In the genomic region with DNA sequence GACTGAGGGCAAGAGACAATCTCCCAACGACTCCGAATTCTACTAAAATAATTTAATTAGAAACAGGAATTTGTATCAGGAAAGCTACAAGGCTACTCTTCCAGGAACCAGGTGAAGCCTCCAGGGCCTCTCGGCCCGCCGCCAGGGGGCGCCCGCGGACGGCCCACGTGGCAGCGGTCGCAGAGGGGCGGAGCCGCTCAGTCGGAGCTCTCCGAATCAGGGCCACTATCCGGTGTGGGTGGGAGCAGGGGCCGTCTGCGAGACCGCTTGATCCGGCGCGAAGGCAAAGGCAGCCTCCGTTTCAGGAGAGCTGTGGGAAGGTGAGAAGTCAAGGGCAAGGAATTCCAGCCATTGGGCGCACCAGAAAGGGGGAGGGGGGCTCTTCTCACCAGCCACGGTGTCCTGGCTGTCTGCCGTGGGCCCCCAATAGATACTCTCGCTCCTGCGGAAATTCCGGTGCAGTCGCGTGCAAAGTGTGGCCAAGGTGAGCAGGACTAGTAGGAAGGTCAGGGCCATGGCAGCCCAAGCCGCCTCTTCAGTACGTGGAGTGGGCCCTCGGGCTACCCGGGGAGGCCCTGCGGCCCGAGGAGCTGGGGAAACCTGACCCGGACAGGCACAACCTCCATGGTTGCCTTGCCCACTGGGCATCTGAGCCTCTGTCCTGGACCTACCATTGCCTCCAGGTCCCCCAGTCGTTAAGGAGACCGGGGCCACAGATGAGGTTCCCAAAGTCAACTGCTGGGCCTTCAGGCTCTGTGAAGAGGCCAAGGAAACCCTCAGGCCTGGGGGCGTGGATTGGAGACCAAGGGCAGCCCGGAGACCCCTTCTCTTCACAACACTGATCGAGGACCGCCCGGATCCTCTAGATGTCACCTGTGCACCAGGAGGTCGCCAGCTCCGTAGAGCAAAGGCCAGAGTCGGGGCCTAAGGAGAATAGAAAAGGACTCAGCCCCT, we compare ENCODE assay signal across 1 mouse cellular context.
TF ChIP-seq lines count a peak whose summit lies in the region.

No protein-coding gene starts in this region.

TF ChIP-seq in CH12.LX, 34 proteins besides CTCF, POLR2A, EP300 and RAD21:
- no peak for TF ChIP-seq ZNF384 (IDR thresholded peaks at IDR 0.05; ENCODE audit: low read depth, low read length)
- no peak for TF ChIP-seq JUN (IDR thresholded peaks at IDR 0.05; ENCODE audit: insufficient read depth, low read depth, low read length)
- peak; percentile 48; the same call in 1 of the 2 replicates for TF ChIP-seq NELFE (IDR thresholded peaks at IDR 0.05; ENCODE audit: low read depth, low read length)
- no peak for TF ChIP-seq JUND (conservative IDR thresholded peaks at IDR 0.05; ENCODE audit: low read depth, low read length)
- no peak for TF ChIP-seq TBP (conservative IDR thresholded peaks at IDR 0.05; ENCODE audit: low read depth, low read length)
- TF ChIP-seq TCF12 (IDR thresholded peaks at IDR 0.05; ENCODE audit: low read depth, low read length): peak; percentile 49
- TF ChIP-seq CHD2 (IDR thresholded peaks at IDR 0.05; ENCODE audit: low read length): peak; percentile 47; the same call in 1 of the 2 replicates
- peak; percentile 55; the same call in 1 of the 2 replicates for TF ChIP-seq BHLHE40 (IDR thresholded peaks at IDR 0.05; ENCODE audit: low read depth, low read length)
- no peak for TF ChIP-seq MAZ (IDR thresholded peaks at IDR 0.05; ENCODE audit: low read depth, low read length)
- TF ChIP-seq USF1 (IDR thresholded peaks at IDR 0.05; ENCODE audit: low read depth, low read length): peak; percentile 89
- TF ChIP-seq ZKSCAN1 (IDR thresholded peaks at IDR 0.05; ENCODE audit: borderline replicate concordance, low read depth, low read length): no peak
- TF ChIP-seq UBTF (IDR thresholded peaks at IDR 0.05; ENCODE audit: low read depth, low read length): no peak
- peak; percentile 72 for TF ChIP-seq USF2 (conservative IDR thresholded peaks at IDR 0.05; ENCODE audit: low read depth, low read length)
- peak; percentile 91 for TF ChIP-seq SMC3 (IDR thresholded peaks at IDR 0.05; ENCODE audit: low read depth, low read length)
- peak; percentile 94 for TF ChIP-seq SIN3A (IDR thresholded peaks at IDR 0.05; ENCODE audit: low read length)
- TF ChIP-seq MAX (IDR thresholded peaks at IDR 0.05; ENCODE audit: low read length): peak; percentile 97
- no peak for TF ChIP-seq MEF2A (IDR thresholded peaks at IDR 0.05; ENCODE audit: borderline replicate concordance, low read depth, low read length)
- no peak for TF ChIP-seq CHD1 (IDR thresholded peaks at IDR 0.05; ENCODE audit: low read depth, low read length)
- TF ChIP-seq MXI1 (IDR thresholded peaks at IDR 0.05; ENCODE audit: low read depth, low read length): peak; percentile 100
- no peak for TF ChIP-seq GABPA (IDR thresholded peaks at IDR 0.05; ENCODE audit: insufficient replicate concordance, low read depth, low read length)
- no peak; the same call in 1 of the 2 replicates for TF ChIP-seq POLR2AphosphoS2 (IDR thresholded peaks at IDR 0.05; ENCODE audit: low read depth, low read length)
- TF ChIP-seq ZC3H11A (IDR thresholded peaks at IDR 0.05; ENCODE audit: low read depth, low read length): 0 out of 2 replicates have a peak, but pooled peaks have one; percentile 11
- 0 out of 2 replicates have a peak, but pooled peaks have one; percentile 20 for TF ChIP-seq RCOR1 (conservative IDR thresholded peaks at IDR 0.05; ENCODE audit: low read depth, low read length)
- TF ChIP-seq ZMIZ1 (IDR thresholded peaks at IDR 0.05; ENCODE audit: low read depth, low read length): no peak
- no peak for TF ChIP-seq NRF1 (IDR thresholded peaks at IDR 0.05; ENCODE audit: low read depth, low read length)
- no peak for TF ChIP-seq IRF4 (IDR thresholded peaks at IDR 0.05; ENCODE audit: low read depth, low read length)
- TF ChIP-seq E2F4 (IDR thresholded peaks at IDR 0.05; ENCODE audit: insufficient replicate concordance, low read depth, low read length): no peak
- no peak for TF ChIP-seq ETS1 (conservative IDR thresholded peaks at IDR 0.05; ENCODE audit: low read depth, low read length)
- TF ChIP-seq PAX5 (IDR thresholded peaks at IDR 0.05; ENCODE audit: low read length): no peak
- peak; percentile 99 for TF ChIP-seq MYC (IDR thresholded peaks at IDR 0.05; ENCODE audit: low read depth, low read length)
- peak; percentile 60 for TF ChIP-seq HCFC1 (IDR thresholded peaks at IDR 0.05; ENCODE audit: low read depth, low read length)
- TF ChIP-seq ELF1 (IDR thresholded peaks at IDR 0.05; ENCODE audit: low read depth, low read length): peak; percentile 64
- TF ChIP-seq KAT2A (IDR thresholded peaks at IDR 0.05; ENCODE audit: insufficient replicate concordance, low read length): no peak
- TF ChIP-seq MAFK (IDR thresholded peaks at IDR 0.05; ENCODE audit: insufficient replicate concordance, low read length): no peak
